Mouse (Mus musculus): Measurements from ENCODE around the gene Ehd2. TPM values are rescaled to one million over a fixed set of nuclear protein-coding genes. Genes with fewer than 3 reads are reported as not detected.
A peak's percentile ranks its signal among the peaks of the same experiment; 100 is the strongest.

Ehd2 gene
- polyA plus RNA-seq, 1 experiment from 2014 or later, result 5.8 TPM

DNA sequence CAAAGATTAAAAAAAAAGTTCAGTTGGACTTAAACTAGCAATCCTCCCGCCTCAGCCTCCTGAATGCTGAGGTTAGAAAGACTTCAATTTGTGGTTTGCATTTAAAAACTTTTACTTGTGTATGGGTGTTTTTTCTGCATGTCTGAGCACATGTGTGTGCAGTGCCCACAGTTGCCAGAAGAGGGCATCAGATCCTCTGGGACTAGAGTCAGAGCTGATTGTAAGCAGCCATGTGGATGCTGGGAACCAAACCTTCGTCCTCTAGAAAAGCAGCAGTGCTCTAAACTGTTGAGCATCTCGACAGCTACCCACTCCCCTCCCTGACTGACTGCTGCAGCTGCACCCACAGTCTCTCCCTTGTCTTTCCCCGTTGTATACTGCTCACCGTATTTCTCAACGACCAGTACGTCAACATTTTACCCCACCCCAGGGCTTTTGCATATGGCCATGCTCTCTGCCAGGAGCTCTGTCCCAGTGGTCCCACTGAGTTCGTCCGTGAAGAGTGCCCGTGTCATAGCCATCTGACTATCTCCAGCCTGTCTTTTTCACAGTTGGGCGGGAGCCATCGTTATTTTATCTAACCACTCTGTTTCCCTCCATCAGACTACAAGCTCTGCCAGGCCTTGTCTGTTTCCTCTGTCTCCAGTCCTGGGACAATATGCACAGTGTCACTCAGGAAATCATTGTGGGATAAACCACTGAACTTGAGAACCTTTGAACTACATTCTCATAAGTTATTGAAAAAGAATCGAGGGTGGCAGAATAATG is 13.9 kb downstream of the Ehd2 start:
- Histone ChIP-seq H3K4me1 (no peaks in the 10 kb centered on the region), H3K4me3 (no peak overlapping the region), H3K9me3 (no peaks in the 10 kb centered on the region), H3K4me2 (no peak overlapping the region), H3K27ac (no peak overlapping the region), H3K9ac (no peak overlapping the region), H3K27me3 (replicated peaks) (no peaks in the 10 kb centered on the region), H3K36me3 (replicated peaks) (no peaks in the 10 kb centered on the region)
- WGBS, result 93% methylated on average over 13 of the region's 13 CpGs
- no peak for ATAC-seq (replicated peaks)

- 75% methylated on average over 3 of the region's 3 CpGs for WGBS
- Histone ChIP-seq H3K4me3 (no peak overlapping the region), H3K9ac (no peak overlapping the region), H3K4me1 (no peaks in the 10 kb centered on the region), H3K36me3 (replicated peaks) (no peaks in the 10 kb centered on the region), H3K27ac (no peak overlapping the region), H3K9me3 (no peaks in the 10 kb centered on the region), H3K27me3 (replicated peaks) (no peaks in the 10 kb centered on the region), H3K4me2 (no peak overlapping the region)
- ATAC-seq (replicated peaks), result no peak
Measured at GRCm38 (mm10) chr7:15952416-15952815, 15.0 kb downstream of the Ehd2 start.

- no peak overlapping the region for H3K9ac ChIP-seq
- H3K9me3 ChIP-seq, result no peaks in the 10 kb centered on the region
- H3K27me3 ChIP-seq (replicated peaks), result no peaks in the 10 kb centered on the region
- no peaks in the 10 kb centered on the region for H3K36me3 ChIP-seq (replicated peaks)
- H3K4me2 ChIP-seq, result no peak overlapping the region
- no peak overlapping the region for H3K27ac ChIP-seq
- WGBS, result 85% methylated on average over 15 of the region's 15 CpGs
- no peak for ATAC-seq (replicated peaks)
- H3K4me1 ChIP-seq, result peaks cover 7% of the 10 kb centered on the region
- no peak overlapping the region for H3K4me3 ChIP-seq
Measured at GRCm38 (mm10) chr7:15950008-15950407, 17.4 kb downstream of the Ehd2 start.

DNA sequence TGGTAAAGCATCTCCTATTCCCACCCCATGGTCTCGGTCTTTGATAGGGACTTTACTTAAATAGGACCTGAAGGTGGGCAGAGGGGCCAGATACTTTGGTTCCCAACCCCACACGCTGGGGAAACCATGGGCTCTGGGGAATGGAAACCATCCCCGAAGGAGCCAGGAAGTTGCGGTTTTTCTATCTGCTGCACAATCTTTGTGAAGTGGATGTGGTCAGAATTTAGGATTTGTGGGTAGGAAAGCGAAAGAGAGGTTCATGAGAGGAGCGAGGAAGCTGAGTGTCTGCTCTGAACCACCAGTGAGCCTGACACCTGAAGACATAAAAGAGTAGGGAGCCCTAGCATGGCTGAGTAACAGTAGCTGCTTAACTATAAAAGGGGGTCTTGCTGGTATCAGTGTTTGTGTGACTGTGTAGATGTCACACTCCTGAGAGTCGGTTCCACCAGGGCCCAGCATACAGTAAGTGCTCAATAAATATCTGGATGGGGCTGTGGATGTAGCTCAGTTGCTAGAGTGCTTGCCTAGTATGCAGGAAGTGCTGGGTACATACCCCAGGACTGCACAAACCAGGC is 18.1 kb downstream of the Ehd2 start:
- Histone ChIP-seq H3K9me3 (no peaks in the 10 kb centered on the region), H3K4me1 (peaks cover 15% of the 10 kb centered on the region), H3K27ac (no peak overlapping the region), H3K36me3 (replicated peaks) (no peaks in the 10 kb centered on the region), H3K4me3 (no peak overlapping the region), H3K4me2 (no peak overlapping the region), H3K27me3 (replicated peaks) (no peaks in the 10 kb centered on the region), H3K9ac (no peak overlapping the region)
- WGBS, result 87% methylated on average over 7 of the region's 7 CpGs
- no peak for ATAC-seq (replicated peaks)

DNA sequence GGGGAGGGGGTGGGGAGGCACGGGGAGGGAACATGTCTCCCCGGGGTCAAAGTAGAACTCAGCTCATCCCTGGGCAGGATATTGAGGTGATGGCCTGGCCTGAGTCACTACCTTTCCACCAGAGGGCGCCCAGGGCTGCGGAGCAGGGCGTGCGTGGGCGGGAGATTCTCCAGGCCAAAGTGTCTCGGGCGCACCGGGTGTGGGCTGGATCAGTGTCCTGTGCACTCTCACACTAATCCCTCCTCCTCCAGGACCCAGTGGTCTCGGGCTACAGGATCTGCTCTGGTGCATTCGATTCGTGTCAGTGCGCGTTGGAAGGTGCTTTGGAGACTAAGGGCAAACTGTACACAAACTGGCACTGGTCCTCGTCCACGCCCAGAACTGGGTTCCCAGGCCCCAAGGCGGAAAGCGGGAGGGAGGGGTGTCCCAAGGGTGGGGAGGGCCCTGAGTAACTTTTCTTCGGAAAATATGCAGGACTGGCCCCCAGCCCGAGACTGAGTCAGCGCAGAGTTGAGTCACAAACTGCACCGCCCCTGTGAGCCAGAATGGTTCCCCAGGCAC is 18.9 kb downstream of the Ehd2 start:
- Histone ChIP-seq H3K9me3 (no peaks in the 10 kb centered on the region), H3K36me3 (replicated peaks) (no peaks in the 10 kb centered on the region; the same call in 1 of the 2 replicates), H3K4me3 (peak overlapping the region; percentile 6; the same call in 1 of the 2 replicates), H3K27ac (no peak overlapping the region), H3K9ac (peak overlapping the region; percentile 8; the same call in 1 of the 2 replicates), H3K27me3 (replicated peaks) (no peaks in the 10 kb centered on the region), H3K4me2 (peak overlapping the region; percentile 33), H3K4me1 (peaks cover 22% of the 10 kb centered on the region)
- ATAC-seq (replicated peaks), result no peak
- 6% methylated on average over 23 of the region's 23 CpGs for WGBS

DNA sequence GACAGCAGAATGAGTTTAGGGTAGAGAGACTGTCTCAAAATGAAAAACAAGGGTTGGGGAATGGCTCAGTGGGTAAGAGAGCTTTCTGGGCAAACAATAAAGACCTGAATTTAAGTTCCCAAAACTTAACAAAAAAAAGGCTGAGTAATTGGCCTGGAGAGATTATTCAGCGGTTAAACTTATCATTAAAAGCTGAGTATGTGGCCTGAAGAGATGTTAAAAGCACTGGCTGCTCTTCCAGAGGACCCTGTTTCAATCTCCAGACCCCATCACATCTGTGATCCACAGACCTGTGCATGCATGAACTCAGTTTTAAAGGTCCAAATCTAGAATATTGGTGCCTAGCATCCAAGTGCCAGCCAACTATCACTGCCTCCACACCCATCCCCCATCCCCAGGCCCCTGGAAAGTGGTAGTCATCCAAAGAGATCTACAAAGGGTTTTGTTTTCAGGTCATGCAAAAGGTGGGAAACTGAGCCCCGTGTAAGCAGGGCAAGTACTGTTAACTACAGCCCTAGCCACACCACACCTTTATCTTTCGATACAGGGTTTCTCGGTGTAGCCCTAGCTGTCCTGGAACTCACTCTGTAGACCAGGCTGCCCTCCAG is 19.6 kb downstream of the Ehd2 start:
- Histone ChIP-seq H3K27ac (no peak overlapping the region), H3K9ac (no peak overlapping the region), H3K4me2 (peak overlapping the region; percentile 33; the same call in 1 of the 2 replicates), H3K4me3 (no peak overlapping the region), H3K4me1 (peaks cover 25% of the 10 kb centered on the region), H3K27me3 (replicated peaks) (no peaks in the 10 kb centered on the region), H3K36me3 (replicated peaks) (peaks cover 2% of the 10 kb centered on the region; the same call in 1 of the 2 replicates), H3K9me3 (no peaks in the 10 kb centered on the region)
- ATAC-seq (replicated peaks), result no peak
- 47% methylated on average over 4 of the region's 4 CpGs for WGBS

DNA sequence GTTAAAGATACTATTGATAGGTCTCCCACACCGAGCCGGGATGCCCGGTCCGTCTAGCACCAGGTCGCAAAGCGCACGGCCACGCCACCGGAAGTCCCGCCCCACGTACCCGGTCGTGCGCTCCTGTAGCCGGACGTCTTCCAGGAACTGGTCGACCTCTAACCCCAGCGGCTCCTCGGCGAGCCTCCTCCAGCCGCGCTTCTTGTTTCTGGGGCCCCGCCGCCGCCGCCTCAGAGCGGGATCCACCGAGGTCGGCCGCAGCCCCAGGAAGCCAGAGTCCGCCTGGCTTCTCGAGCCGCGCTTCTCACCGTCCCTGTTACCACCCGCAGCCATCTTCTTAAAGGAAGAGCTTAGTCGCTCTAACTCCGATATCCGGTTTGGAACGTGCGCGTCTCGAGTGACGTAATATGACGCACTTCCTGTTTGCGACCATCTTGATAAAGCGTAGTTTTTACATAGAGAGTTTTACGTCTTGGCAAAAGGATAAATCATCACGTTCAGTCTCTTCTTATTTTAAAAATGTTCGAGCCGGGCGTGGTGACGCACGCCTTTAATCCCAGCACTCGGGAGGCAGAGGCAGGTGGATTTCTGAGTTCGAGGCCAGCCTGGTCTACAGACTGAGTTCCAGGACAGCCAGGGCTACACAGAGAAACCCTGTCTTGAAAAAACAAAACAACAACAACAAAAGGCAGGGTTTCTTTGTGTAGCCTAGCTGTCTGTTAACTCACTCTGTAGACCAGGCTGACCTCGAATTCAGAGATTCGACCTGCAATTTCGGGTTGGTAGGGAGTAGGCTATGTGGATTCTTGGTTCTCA is 21.4 kb downstream of the Ehd2 start, which contains the start of gene Nop53:
Gene Nop53, minus strand, starts transcription at position 354 of the 816 bp plus-strand sequence.
- H3K36me3 ChIP-seq (replicated peaks), result peaks cover 20% of the 10 kb centered on the region
- peaks cover 25% of the 10 kb centered on the region for H3K4me1 ChIP-seq
- no peaks in the 10 kb centered on the region for H3K9me3 ChIP-seq
- peak within 1 kb of the TSS; percentile 75 for H3K4me3 ChIP-seq
- peak within 1 kb of the TSS; percentile 97 for H3K27ac ChIP-seq
- peak; percentile 96 for ATAC-seq (replicated peaks)
- WGBS, result 1% methylated on average over 59 of the region's 59 CpGs
- H3K27me3 ChIP-seq (replicated peaks), result no peaks in the 10 kb centered on the region
- H3K9ac ChIP-seq, result peak within 1 kb of the TSS; percentile 78
- peak within 1 kb of the TSS; percentile 78 for H3K4me2 ChIP-seq

DNA sequence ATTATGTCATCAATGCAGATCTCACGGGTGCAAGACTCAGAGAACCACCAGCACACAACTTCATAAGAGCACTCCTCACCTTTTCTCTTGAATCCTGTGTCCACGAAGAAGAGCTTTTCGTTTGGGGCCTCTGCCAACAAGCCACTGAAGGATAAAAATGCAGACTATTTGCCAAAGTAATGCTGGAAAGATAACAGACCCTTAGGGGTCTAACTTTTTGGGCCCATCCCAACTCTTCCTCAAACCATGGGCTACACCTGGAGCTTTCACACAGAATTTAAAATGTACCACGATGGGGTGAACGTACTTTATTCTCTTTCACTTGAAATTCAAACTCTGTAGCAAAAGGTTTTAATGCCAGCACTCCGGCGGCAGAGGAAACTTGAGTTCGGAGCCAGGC is 22.2 kb downstream of the Ehd2 start:
- peak overlapping the region; percentile 75 for H3K4me3 ChIP-seq
- peaks cover 25% of the 10 kb centered on the region for H3K4me1 ChIP-seq
- 7% methylated on average over 8 of the region's 8 CpGs for WGBS
- no peaks in the 10 kb centered on the region for H3K9me3 ChIP-seq
- no peak for ATAC-seq (replicated peaks)
- peak overlapping the region; percentile 78 for H3K4me2 ChIP-seq
- H3K9ac ChIP-seq, result peak overlapping the region; percentile 78
- peak overlapping the region; percentile 97; the same call in 1 of the 2 replicates for H3K27ac ChIP-seq
- no peaks in the 10 kb centered on the region for H3K27me3 ChIP-seq (replicated peaks)
- peaks cover 25% of the 10 kb centered on the region for H3K36me3 ChIP-seq (replicated peaks)

DNA sequence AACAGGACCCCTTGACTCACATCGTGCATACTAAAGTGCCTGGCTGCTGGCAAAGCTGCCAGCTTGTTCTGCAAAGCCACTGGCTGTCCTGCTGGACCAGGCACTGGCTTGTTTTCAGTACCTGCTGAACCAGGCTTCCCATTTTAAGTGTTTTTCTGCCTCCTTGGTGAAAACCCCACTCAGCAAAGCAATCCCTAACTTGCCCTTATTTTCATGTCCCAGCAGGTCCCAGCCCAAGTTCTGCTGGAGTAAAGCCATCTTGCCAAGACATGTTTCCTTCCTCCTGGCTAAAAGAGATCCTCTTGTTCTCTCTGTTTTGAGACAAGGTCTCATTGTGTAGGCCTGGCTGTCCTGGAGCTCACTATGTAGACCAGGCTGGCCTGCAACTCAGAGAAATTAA is 23.1 kb downstream of the Ehd2 start:
- no peak overlapping the region for H3K27ac ChIP-seq
- no peak overlapping the region for H3K4me3 ChIP-seq
- H3K9ac ChIP-seq, result no peak overlapping the region
- H3K27me3 ChIP-seq (replicated peaks), result no peaks in the 10 kb centered on the region
- no peak for ATAC-seq (replicated peaks)
- H3K4me2 ChIP-seq, result no peak overlapping the region; the same call in 1 of the 2 replicates
- 91% methylated on average over 1 of the region's 1 CpGs for WGBS
- no peaks in the 10 kb centered on the region for H3K9me3 ChIP-seq
- H3K36me3 ChIP-seq (replicated peaks), result peaks cover 31% of the 10 kb centered on the region
- peaks cover 25% of the 10 kb centered on the region for H3K4me1 ChIP-seq

DNA sequence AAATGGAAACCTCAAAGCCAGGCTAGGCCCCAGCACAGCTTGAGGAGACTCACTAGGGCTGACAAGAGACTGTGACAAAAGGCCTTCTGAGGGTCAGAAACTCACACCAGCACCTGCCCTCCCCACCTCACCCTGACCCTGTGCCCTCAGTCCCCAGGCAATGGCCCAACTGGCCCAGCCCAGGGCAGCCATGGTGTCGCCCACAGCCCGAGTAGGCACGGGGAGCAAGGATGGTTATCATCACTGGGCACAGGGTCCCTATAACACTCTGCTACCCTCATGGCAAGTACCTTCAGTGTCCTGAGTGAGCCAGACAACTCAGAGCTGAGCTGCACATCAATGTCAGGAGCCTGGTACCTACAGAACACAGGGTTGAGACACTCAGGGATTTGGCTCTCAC is 28.7 kb downstream of the Ehd2 start:
- no peaks in the 10 kb centered on the region for H3K9me3 ChIP-seq
- 90% methylated on average over 3 of the region's 3 CpGs for WGBS
- ATAC-seq (replicated peaks), result no peak

GRCm38 (mm10) chr7:15937491-15937890 is 29.9 kb downstream of the Ehd2 start:
- no peak for ATAC-seq (replicated peaks)
- Histone ChIP-seq H3K4me1 (no peaks in the 10 kb centered on the region), H3K4me3 (no peak overlapping the region), H3K9me3 (no peaks in the 10 kb centered on the region), H3K27me3 (replicated peaks) (no peaks in the 10 kb centered on the region), H3K9ac (no peak overlapping the region), H3K4me2 (no peak overlapping the region), H3K36me3 (replicated peaks) (peaks cover 59% of the 10 kb centered on the region), H3K27ac (no peak overlapping the region)
- WGBS, result 93% methylated on average over 5 of the region's 5 CpGs

More for the DNA sequence above, 28.7 kb downstream of the Ehd2 start:
- Histone ChIP-seq H3K36me3 (replicated peaks) (peaks cover 63% of the 10 kb centered on the region), H3K4me2 (no peak overlapping the region), H3K27ac (no peak overlapping the region), H3K9ac (no peak overlapping the region), H3K4me3 (no peak overlapping the region), H3K27me3 (replicated peaks) (no peaks in the 10 kb centered on the region), H3K4me1 (peaks cover 4% of the 10 kb centered on the region; the same call in 1 of the 2 replicates)
